Mouse (Mus musculus) lung, postnatal 14 days (tissue): ENCODE results near the gene Gm14190.
"Not testable (repeated sequence)": the region's sequence is repeated elsewhere in the genome, so short reads cannot be mapped to it uniquely, and the experiment has no call there.

Source experiments
- DNase-seq: peaks from one replicate; pipeline ENCODE4 v3.0.0; 2021

The Gm14190 gene

GRCm38 (mm10) chr11:99690463-99690862 lies at the start of gene Gm14190:
TSS of gene Gm14190 (minus strand) at chr11:99690740.
- no peak for DNase-seq

GRCm38 (mm10) chr11:99734190-99734589 lies 43.6 kb upstream of the Gm14190 start, which contains the start of gene Gm14180:
TSS of gene Gm14180 (minus strand) at chr11:99734290.
- no peak for DNase-seq

GRCm38 (mm10) chr11:99724061-99724460 lies 33.5 kb upstream of the Gm14190 start:
- DNase-seq, result no peak

GRCm38 (mm10) chr11:99718759-99719158 lies 28.2 kb upstream of the Gm14190 start:
- DNase-seq, result no peak

GRCm38 (mm10) chr11:99685235-99685634 lies 5.3 kb downstream of the Gm14190 start:
- DNase-seq, result not testable (repeated sequence)

- no peak for DNase-seq
Observed at GRCm38 (mm10) chr11:99683481-99683880, 7.1 kb downstream of the Gm14190 start.

GRCm38 (mm10) chr11:99665860-99666259 lies 24.7 kb downstream of the Gm14190 start, which contains the start of gene Krtap4-6:
TSS of gene Krtap4-6 (minus strand) at chr11:99665960.
- no peak for DNase-seq

- DNase-seq, result no peak
Observed at GRCm38 (mm10) chr11:99662802-99663201, 27.7 kb downstream of the Gm14190 start.

- no peak for DNase-seq
Observed at GRCm38 (mm10) chr11:99659256-99659655, 31.3 kb downstream of the Gm14190 start.

- DNase-seq, result not testable (repeated sequence)
Observed at GRCm38 (mm10) chr11:99658467-99659010, 32.0 kb downstream of the Gm14190 start, which contains the start of gene Gm11563. TSS of gene Gm11563 (minus strand) at chr11:99658960.

- no peak for DNase-seq
Observed at GRCm38 (mm10) chr11:99657051-99657450, 33.5 kb downstream of the Gm14190 start.

GRCm38 (mm10) chr11:99650136-99650535 lies 40.4 kb downstream of the Gm14190 start, which contains the start of gene Gm11555:
TSS of gene Gm11555 (minus strand) at chr11:99650236.
- no peak for DNase-seq

GRCm38 (mm10) chr11:99646444-99646843 lies 44.1 kb downstream of the Gm14190 start:
- DNase-seq, result no peak

- DNase-seq, result no peak
Observed at GRCm38 (mm10) chr11:99644351-99644750, 46.2 kb downstream of the Gm14190 start.

GRCm38 (mm10) chr11:99643635-99644139 lies 46.9 kb downstream of the Gm14190 start, which contains the start of gene Krtap4-7:
TSS of gene Krtap4-7 (minus strand) at chr11:99644089.
- DNase-seq, result not testable (repeated sequence)

- DNase-seq, result no peak
Observed at GRCm38 (mm10) chr11:99640926-99641325, 49.6 kb downstream of the Gm14190 start.
